Mouse (Mus musculus) brain, embryonic 14.5 days (tissue): ENCODE data around the gene Use1.

Experiments
- CTCF ChIP-seq: fragments of 200-500 bp; IDR thresholded peaks from 2 replicates; pipeline ENCODE4 v1.5.1; 2012; ENCODE audit warnings: inconsistent platforms, mild to moderate bottlenecking, moderate library complexity, borderline replicate concordance; ENCODE audit not compliant: insufficient read depth, insufficient read length; ENCODE audit errors: extremely low read depth
- POLR2A ChIP-seq: fragments of 200-500 bp; IDR thresholded peaks from 2 replicates; pipeline ENCODE4 v1.6.1; 2012; ENCODE audit warnings: mild to moderate bottlenecking, inconsistent platforms, borderline replicate concordance; ENCODE audit not compliant: poor library complexity, insufficient read depth, insufficient read length, severe bottlenecking; ENCODE audit errors: extremely low read depth

DNA sequence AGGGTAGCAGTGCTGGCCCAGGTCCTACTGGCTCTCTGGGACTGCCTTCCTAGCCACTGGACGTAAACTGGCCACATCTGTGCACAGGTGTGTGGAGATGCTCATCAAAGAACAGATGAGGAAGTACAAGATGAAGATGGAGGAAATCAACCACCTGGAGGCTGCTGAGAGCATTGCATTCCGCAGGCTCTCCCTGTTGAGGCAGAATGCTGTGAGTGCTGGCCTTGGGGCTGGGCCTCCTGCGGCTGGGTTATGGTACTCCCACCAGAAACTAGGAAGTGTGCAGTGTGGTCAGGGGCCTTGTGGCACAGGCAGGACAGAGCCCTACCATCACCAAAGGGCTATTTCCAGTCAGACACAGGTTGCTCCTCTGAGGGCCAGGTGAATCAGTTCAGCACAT is 8.6 kb upstream of the Use1 start:
- TF ChIP-seq POLR2A: no peak
- TF ChIP-seq CTCF: no peak
